Mouse (Mus musculus) CH12.LX (cell line): ENCODE data around the gene Scamp5.

ENCODE experiments used
- CHD2 ChIP-seq: IDR thresholded peaks from 2 replicates; pipeline ENCODE4 v1.6.1; 2011; ENCODE audit warnings: low read length, improper control_type of control experiment
- CTCF ChIP-seq, 2 experiments: IDR thresholded peaks in 1 of 2; conservative IDR thresholded peaks in 1 of 2; 2 replicates each; pipeline ENCODE4 v1.5.1; 2011 to 2012; ENCODE audit warnings: low read depth in 2 of 2, low read length in 2 of 2, improper control_type of control experiment in 1 of 2, inconsistent platforms in 1 of 2, mild to moderate bottlenecking in 1 of 2, moderate library complexity in 1 of 2
- HCFC1 ChIP-seq: IDR thresholded peaks from 2 replicates; pipeline ENCODE4 v1.6.1; 2012; ENCODE audit warnings: low read depth, mild to moderate bottlenecking, inconsistent platforms, low read length, improper control_type of control experiment
- KAT2A ChIP-seq: IDR thresholded peaks from 2 replicates; pipeline ENCODE4 v1.6.1; 2012; ENCODE audit warnings: low read length, improper control_type of control experiment, inconsistent platforms; ENCODE audit not compliant: insufficient replicate concordance
- MAX ChIP-seq: IDR thresholded peaks from 2 replicates; pipeline ENCODE4 v1.6.1; 2011; ENCODE audit warnings: low read length, improper control_type of control experiment
- MXI1 ChIP-seq: IDR thresholded peaks from 2 replicates; pipeline ENCODE4 v1.6.1; 2011; ENCODE audit warnings: mild to moderate bottlenecking, low read depth, low read length, improper control_type of control experiment
- SIN3A ChIP-seq: IDR thresholded peaks from 2 replicates; pipeline ENCODE4 v1.6.1; 2012; ENCODE audit warnings: low read length, improper control_type of control experiment, inconsistent platforms

DNA sequence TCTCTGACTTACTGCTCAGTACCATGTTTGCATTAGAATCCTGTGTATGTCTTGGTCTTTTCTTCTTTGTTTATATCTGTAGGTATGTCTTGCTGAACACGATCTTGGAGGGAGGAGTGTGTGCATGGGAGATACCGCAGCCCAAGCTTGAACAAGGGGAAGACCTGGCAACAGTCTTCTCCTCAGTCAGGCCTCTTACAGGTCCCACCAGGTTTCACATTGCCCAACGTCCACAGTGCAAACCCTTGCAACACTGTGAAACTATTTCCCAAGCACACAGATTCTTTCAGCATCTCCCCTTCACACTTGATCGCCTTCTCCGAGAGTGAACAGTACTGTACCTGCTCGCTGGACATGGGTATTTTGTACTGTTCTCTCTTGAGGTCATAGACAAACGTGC lies 19.9 kb upstream of the Scamp5 start:
- no peak for TF ChIP-seq SIN3A
- TF ChIP-seq MXI1 = no peak
- TF ChIP-seq CHD2 = no peak
- TF ChIP-seq KAT2A = no peak
- no peak for TF ChIP-seq MAX
- TF ChIP-seq HCFC1 = no peak
- TF ChIP-seq CTCF (conservative IDR thresholded peaks at IDR 0.05 in 1 of 2, IDR thresholded peaks at IDR 0.05 in 1 of 2; ENCODE audit: low read depth in 2 of 2, low read length in 2 of 2) = no peak
